Mouse (Mus musculus): ENCODE data around the gene Asphd2. TPM values are rescaled to one million over a fixed set of nuclear protein-coding genes. Genes with fewer than 3 reads are reported as not detected.
"Not testable (repeated sequence)": the region's sequence is repeated elsewhere in the genome, so short reads cannot be mapped to it uniquely, and the experiment has no call there.

Asphd2 gene
- total RNA-seq (2021) = 1 to 10 TPM; 1.4 to 1.6 TPM

GRCm38 (mm10) chr5:112394779-112395443, at the start of gene Asphd2:
Asphd2 (minus strand) TSS chr5:112394866.
- peak; percentile 42 for DNase-seq

GRCm38 (mm10) chr5:112438535-112438934, 43.9 kb upstream of the Asphd2 start:
- DNase-seq = no peak

GRCm38 (mm10) chr5:112433004-112433403, 38.3 kb upstream of the Asphd2 start:
- peak; percentile 86 for DNase-seq

- no peak for DNase-seq
Measured at GRCm38 (mm10) chr5:112432033-112432432, 37.4 kb upstream of the Asphd2 start.

GRCm38 (mm10) chr5:112431120-112431775, 36.6 kb upstream of the Asphd2 start:
- DNase-seq = no peak

GRCm38 (mm10) chr5:112428944-112429343, 34.3 kb upstream of the Asphd2 start:
- peak; percentile 81 for DNase-seq

GRCm38 (mm10) chr5:112427283-112427682, 32.6 kb upstream of the Asphd2 start:
- DNase-seq = peak; percentile 80

GRCm38 (mm10) chr5:112426635-112427034, 32.0 kb upstream of the Asphd2 start:
- DNase-seq = no peak

- no peak for DNase-seq
Measured at GRCm38 (mm10) chr5:112419535-112419934, 24.9 kb upstream of the Asphd2 start.

- no peak for DNase-seq
Measured at GRCm38 (mm10) chr5:112418023-112418422, 23.4 kb upstream of the Asphd2 start.

- DNase-seq = no peak
Measured at GRCm38 (mm10) chr5:112416673-112417072, 22.0 kb upstream of the Asphd2 start.

- not testable (repeated sequence) for DNase-seq
Measured at GRCm38 (mm10) chr5:112412781-112413180, 18.1 kb upstream of the Asphd2 start.

GRCm38 (mm10) chr5:112411514-112412335, 17.1 kb upstream of the Asphd2 start:
- no peak for DNase-seq

GRCm38 (mm10) chr5:112411072-112411471, 16.4 kb upstream of the Asphd2 start:
- no peak for DNase-seq

- DNase-seq = no peak
Measured at GRCm38 (mm10) chr5:112409274-112409673, 14.6 kb upstream of the Asphd2 start.

GRCm38 (mm10) chr5:112406017-112406416, 11.4 kb upstream of the Asphd2 start:
- DNase-seq = no peak

GRCm38 (mm10) chr5:112402437-112402836, 7.8 kb upstream of the Asphd2 start:
- no peak for DNase-seq

GRCm38 (mm10) chr5:112399284-112399683, 4.6 kb upstream of the Asphd2 start:
- no peak for DNase-seq

GRCm38 (mm10) chr5:112396066-112396465, 1.4 kb upstream of the Asphd2 start:
- no peak for DNase-seq

- no peak for DNase-seq
Measured at GRCm38 (mm10) chr5:112394415-112394763, 277 bp downstream of the Asphd2 start.

GRCm38 (mm10) chr5:112393741-112394414, 788 bp downstream of the Asphd2 start:
- no peak for DNase-seq

- DNase-seq = no peak
Measured at GRCm38 (mm10) chr5:112391676-112392323, 2.9 kb downstream of the Asphd2 start.
